Mouse (Mus musculus): ENCODE measurements at regions not wholly inside any gene's neighbourhood (a gene's known extent, or its start where the extent isn't known, plus 50 kb on each side); places are given as distances from the start of the nearest gene placed in this dataset.
"Not testable (repeated sequence)": the region's sequence is repeated elsewhere in the genome, so short reads cannot be mapped to it uniquely, and the experiment has no call there.

- Histone ChIP-seq H3K4me1 (ENCODE audit: control insufficient read depth, insufficient read depth, low read depth, low read length) (no peaks in the 10 kb centered on the region), H3K36me3 (ENCODE audit: control insufficient read depth, insufficient read depth, low read length) (no peaks in the 10 kb centered on the region), H3K9ac (ENCODE audit: low read depth, low read length) (no peak overlapping the region), H3K27me3 (replicated peaks; ENCODE audit: control insufficient read depth, insufficient read depth, low read length) (no peaks in the 10 kb centered on the region), H3K27ac (ENCODE audit: low read depth, low read length) (no peak overlapping the region), H3K4me3 (ENCODE audit: low read length) (no peak overlapping the region), H3K9me3 (ENCODE audit: control insufficient read depth, low read length) (no peaks in the 10 kb centered on the region), H3K4me2 (ENCODE audit: low read length) (no peak overlapping the region)
- 74% methylated on average over 1 of the region's 1 CpGs for WGBS
- ATAC-seq: peak; percentile 65; the same call in 1 of the 2 replicates
Measured at GRCm38 (mm10) chr4:69471200-69471599, 517.0 kb upstream of the Brinp1 start.

GRCm38 (mm10) chr4:69459990-69460389 lies 505.8 kb upstream of the Brinp1 start:
- no peak overlapping the region for H3K9ac ChIP-seq (ENCODE audit: low read depth, low read length)
- no peak overlapping the region for H3K27ac ChIP-seq (ENCODE audit: low read depth, low read length)
- ATAC-seq: no peak
- no peaks in the 10 kb centered on the region for H3K36me3 ChIP-seq (ENCODE audit: control insufficient read depth, insufficient read depth, low read length)
- H3K27me3 ChIP-seq (replicated peaks; ENCODE audit: control insufficient read depth, insufficient read depth, low read length): no peaks in the 10 kb centered on the region
- no peak overlapping the region for H3K4me2 ChIP-seq (ENCODE audit: low read length)
- H3K9me3 ChIP-seq (ENCODE audit: control insufficient read depth, low read length): no peaks in the 10 kb centered on the region
- no peaks in the 10 kb centered on the region for H3K4me1 ChIP-seq (ENCODE audit: control insufficient read depth, insufficient read depth, low read depth, low read length)
- H3K4me3 ChIP-seq (ENCODE audit: low read length): no peak overlapping the region

GRCm38 (mm10) chr4:69456420-69456819 lies 502.2 kb upstream of the Brinp1 start:
- WGBS: 87% methylated on average over 4 of the region's 4 CpGs
- ATAC-seq: no peak
- Histone ChIP-seq H3K36me3 (ENCODE audit: control insufficient read depth, insufficient read depth, low read length) (no peaks in the 10 kb centered on the region), H3K4me1 (ENCODE audit: control insufficient read depth, insufficient read depth, low read depth, low read length) (no peaks in the 10 kb centered on the region), H3K4me3 (ENCODE audit: low read length) (no peak overlapping the region), H3K9me3 (ENCODE audit: control insufficient read depth, low read length) (no peaks in the 10 kb centered on the region), H3K27ac (ENCODE audit: low read depth, low read length) (no peak overlapping the region), H3K4me2 (ENCODE audit: low read length) (no peak overlapping the region), H3K9ac (ENCODE audit: low read depth, low read length) (no peak overlapping the region), H3K27me3 (replicated peaks; ENCODE audit: control insufficient read depth, insufficient read depth, low read length) (no peaks in the 10 kb centered on the region)

- Histone ChIP-seq H3K9me3 (ENCODE audit: control insufficient read depth, low read length) (no peaks in the 10 kb centered on the region), H3K27ac (ENCODE audit: low read depth, low read length) (no peak overlapping the region), H3K27me3 (replicated peaks; ENCODE audit: control insufficient read depth, insufficient read depth, low read length) (no peaks in the 10 kb centered on the region), H3K4me2 (ENCODE audit: low read length) (no peak overlapping the region), H3K4me1 (ENCODE audit: control insufficient read depth, insufficient read depth, low read depth, low read length) (no peaks in the 10 kb centered on the region), H3K36me3 (ENCODE audit: control insufficient read depth, insufficient read depth, low read length) (no peaks in the 10 kb centered on the region), H3K9ac (ENCODE audit: low read depth, low read length) (no peak overlapping the region), H3K4me3 (ENCODE audit: low read length) (no peak overlapping the region)
- 91% methylated on average over 6 of the region's 6 CpGs for WGBS
- no peak for ATAC-seq
Measured at GRCm38 (mm10) chr4:69446161-69446560, 492.0 kb upstream of the Brinp1 start.

GRCm38 (mm10) chr4:69443956-69444355 lies 489.8 kb upstream of the Brinp1 start:
- no peak overlapping the region for H3K9ac ChIP-seq (ENCODE audit: low read depth, low read length)
- no peaks in the 10 kb centered on the region for H3K36me3 ChIP-seq (ENCODE audit: control insufficient read depth, insufficient read depth, low read length)
- no peak for ATAC-seq
- H3K4me2 ChIP-seq (ENCODE audit: low read length): no peak overlapping the region
- no peaks in the 10 kb centered on the region for H3K4me1 ChIP-seq (ENCODE audit: control insufficient read depth, insufficient read depth, low read depth, low read length)
- H3K9me3 ChIP-seq (ENCODE audit: control insufficient read depth, low read length): no peaks in the 10 kb centered on the region
- H3K27me3 ChIP-seq (replicated peaks; ENCODE audit: control insufficient read depth, insufficient read depth, low read length): no peaks in the 10 kb centered on the region
- H3K4me3 ChIP-seq (ENCODE audit: low read length): no peak overlapping the region
- H3K27ac ChIP-seq (ENCODE audit: low read depth, low read length): no peak overlapping the region
- WGBS: 89% methylated on average over 2 of the region's 2 CpGs

- WGBS: 89% methylated on average over 9 of the region's 9 CpGs
- Histone ChIP-seq H3K27me3 (replicated peaks; ENCODE audit: control insufficient read depth, insufficient read depth, low read length) (no peaks in the 10 kb centered on the region), H3K4me1 (ENCODE audit: control insufficient read depth, insufficient read depth, low read depth, low read length) (no peaks in the 10 kb centered on the region), H3K36me3 (ENCODE audit: control insufficient read depth, insufficient read depth, low read length) (no peaks in the 10 kb centered on the region), H3K4me3 (ENCODE audit: low read length) (no peak overlapping the region), H3K9ac (ENCODE audit: low read depth, low read length) (no peak overlapping the region), H3K9me3 (ENCODE audit: control insufficient read depth, low read length) (no peaks in the 10 kb centered on the region), H3K27ac (ENCODE audit: low read depth, low read length) (no peak overlapping the region), H3K4me2 (ENCODE audit: low read length) (no peak overlapping the region)
- no peak for ATAC-seq
Measured at GRCm38 (mm10) chr4:69435390-69435789, 481.2 kb upstream of the Brinp1 start.

GRCm38 (mm10) chr4:69410411-69410810 lies 456.2 kb upstream of the Brinp1 start:
- H3K36me3 ChIP-seq (ENCODE audit: control insufficient read depth, insufficient read depth, low read length); H3K4me1 ChIP-seq (ENCODE audit: control insufficient read depth, insufficient read depth, low read depth, low read length); H3K27ac ChIP-seq (ENCODE audit: low read depth, low read length); H3K4me3 ChIP-seq (ENCODE audit: low read length); ATAC-seq; H3K4me2 ChIP-seq (ENCODE audit: low read length); H3K27me3 ChIP-seq (replicated peaks; ENCODE audit: control insufficient read depth, insufficient read depth, low read length); H3K9ac ChIP-seq (ENCODE audit: low read depth, low read length); H3K9me3 ChIP-seq (ENCODE audit: control insufficient read depth, low read length): not testable (repeated sequence)
- WGBS: 94% methylated on average over 21 of the region's 23 CpGs

GRCm38 (mm10) chr4:69395451-69395850 lies 441.3 kb upstream of the Brinp1 start:
- Histone ChIP-seq H3K27ac (ENCODE audit: low read depth, low read length) (no peak overlapping the region), H3K9me3 (ENCODE audit: control insufficient read depth, low read length) (no peaks in the 10 kb centered on the region), H3K36me3 (ENCODE audit: control insufficient read depth, insufficient read depth, low read length) (no peaks in the 10 kb centered on the region), H3K4me3 (ENCODE audit: low read length) (no peak overlapping the region), H3K9ac (ENCODE audit: low read depth, low read length) (no peak overlapping the region), H3K4me1 (ENCODE audit: control insufficient read depth, insufficient read depth, low read depth, low read length) (no peaks in the 10 kb centered on the region), H3K27me3 (replicated peaks; ENCODE audit: control insufficient read depth, insufficient read depth, low read length) (no peaks in the 10 kb centered on the region), H3K4me2 (ENCODE audit: low read length) (no peak overlapping the region)
- ATAC-seq: no peak
- 74% methylated on average over 3 of the region's 3 CpGs for WGBS

GRCm38 (mm10) chr4:69383318-69383717 lies 429.1 kb upstream of the Brinp1 start:
- H3K9me3 ChIP-seq (ENCODE audit: control insufficient read depth, low read length): no peaks in the 10 kb centered on the region
- H3K4me1 ChIP-seq (ENCODE audit: control insufficient read depth, insufficient read depth, low read depth, low read length): no peaks in the 10 kb centered on the region
- no peak overlapping the region for H3K9ac ChIP-seq (ENCODE audit: low read depth, low read length)
- ATAC-seq: no peak
- no peaks in the 10 kb centered on the region for H3K36me3 ChIP-seq (ENCODE audit: control insufficient read depth, insufficient read depth, low read length)
- H3K4me2 ChIP-seq (ENCODE audit: low read length): no peak overlapping the region
- H3K4me3 ChIP-seq (ENCODE audit: low read length): no peak overlapping the region
- no peak overlapping the region for H3K27ac ChIP-seq (ENCODE audit: low read depth, low read length)
- no peaks in the 10 kb centered on the region for H3K27me3 ChIP-seq (replicated peaks; ENCODE audit: control insufficient read depth, insufficient read depth, low read length)

GRCm38 (mm10) chr4:69346979-69347465 lies 392.8 kb upstream of the Brinp1 start:
- Histone ChIP-seq H3K4me2 (ENCODE audit: low read length) (no peak overlapping the region), H3K27me3 (replicated peaks; ENCODE audit: control insufficient read depth, insufficient read depth, low read length) (no peaks in the 10 kb centered on the region), H3K27ac (ENCODE audit: low read depth, low read length) (no peak overlapping the region), H3K9me3 (ENCODE audit: control insufficient read depth, low read length) (no peaks in the 10 kb centered on the region), H3K4me3 (ENCODE audit: low read length) (no peak overlapping the region), H3K9ac (ENCODE audit: low read depth, low read length) (no peak overlapping the region), H3K36me3 (ENCODE audit: control insufficient read depth, insufficient read depth, low read length) (no peaks in the 10 kb centered on the region), H3K4me1 (ENCODE audit: control insufficient read depth, insufficient read depth, low read depth, low read length) (no peaks in the 10 kb centered on the region)
- ATAC-seq: no peak
- WGBS: 92% methylated on average over 5 of the region's 5 CpGs
